Mouse (Mus musculus) ES-Bruce4 (cell line): ENCODE measurements around the gene Ryr3.

Experiments used
- EP300 ChIP-seq: IDR thresholded peaks from 2 replicates; pipeline ENCODE4 v1.6.1; 2011; ENCODE audit warnings: low read depth, low read length; ENCODE audit not compliant: insufficient read depth
- POLR2A ChIP-seq: IDR thresholded peaks from one replicate; pipeline ENCODE4 v1.8.1; 2011; ENCODE audit warnings: low read length; ENCODE audit not compliant: insufficient read depth

DNA sequence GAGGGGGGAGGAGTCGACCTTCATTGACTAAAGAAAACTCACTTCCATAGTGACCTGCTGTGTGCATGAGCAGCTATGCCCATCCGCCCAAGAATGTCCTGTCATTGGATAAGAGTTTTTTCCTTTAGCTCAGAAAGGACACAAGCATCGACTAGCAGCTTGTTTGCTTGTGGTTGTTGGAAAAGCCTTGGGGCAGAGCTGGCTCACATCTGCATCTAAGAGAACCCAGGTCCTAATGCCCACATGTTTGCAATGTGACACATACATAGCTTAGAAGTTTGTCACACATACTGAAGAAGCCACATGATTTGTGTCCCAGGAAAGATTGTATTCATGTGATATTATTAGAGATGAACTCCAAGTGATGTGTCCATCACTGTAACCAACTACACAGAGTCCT, 16.5 kb upstream of the Ryr3 start:
- TF ChIP-seq EP300 (no peak), POLR2A (no peak)
